Mouse (Mus musculus): ENCODE results near the gene Arhgap32. TPM values are rescaled to one million over a fixed set of nuclear protein-coding genes. Genes with fewer than 3 reads are reported as not detected.
"Not testable (repeated sequence)": the region's sequence is repeated elsewhere in the genome, so short reads cannot be mapped to it uniquely, and the experiment has no call there.

Gene Arhgap32
- polyA plus RNA-seq, 1 experiment from 2014 or later: 12.0 TPM

DNA sequence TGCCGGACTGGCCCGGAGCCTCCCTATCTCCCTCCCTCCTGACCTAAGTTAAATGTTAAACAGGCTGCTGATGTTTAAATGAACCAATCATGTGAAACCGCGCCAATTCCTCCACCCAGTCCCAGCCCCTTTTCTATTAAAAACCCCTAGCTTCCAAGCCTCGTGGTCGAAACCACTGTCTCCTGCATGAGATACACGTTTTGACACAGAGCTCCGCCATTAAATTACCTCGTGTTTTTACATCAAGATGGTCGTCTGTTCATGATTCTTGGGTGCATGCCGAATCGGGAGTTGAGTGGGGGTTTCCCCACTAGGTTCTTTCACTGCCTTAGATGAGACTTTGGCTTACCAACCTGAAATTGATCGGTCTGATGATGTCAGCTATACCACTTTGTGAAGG, 5.3 kb downstream of the Arhgap32 start:
- not testable (repeated sequence) for H3K4me1 ChIP-seq (replicated peaks; ENCODE audit: control insufficient read depth, insufficient read depth, low read length); H3K4me2 ChIP-seq (ENCODE audit: low read length); ATAC-seq; H3K4me3 ChIP-seq (replicated peaks; ENCODE audit: low read length); H3K9ac ChIP-seq (replicated peaks; ENCODE audit: low read depth, low read length); H3K27ac ChIP-seq (ENCODE audit: low read length); H3K36me3 ChIP-seq (ENCODE audit: control insufficient read depth, insufficient read depth); H3K9me3 ChIP-seq (ENCODE audit: control insufficient read depth, low read length); H3K27me3 ChIP-seq (replicated peaks; ENCODE audit: control insufficient read depth, insufficient read depth, low read length)
- 97% methylated on average over 13 of the region's 13 CpGs for WGBS

GRCm38 (mm10) chr9:32136195-32136594, 20.3 kb downstream of the Arhgap32 start:
- Histone ChIP-seq H3K4me2 (ENCODE audit: low read length) (no peak overlapping the region), H3K9me3 (ENCODE audit: control insufficient read depth, low read length) (no peaks in the 10 kb centered on the region), H3K9ac (replicated peaks; ENCODE audit: low read depth, low read length) (no peak overlapping the region), H3K4me3 (replicated peaks; ENCODE audit: low read length) (no peak overlapping the region), H3K36me3 (ENCODE audit: control insufficient read depth, insufficient read depth) (no peaks in the 10 kb centered on the region), H3K27me3 (replicated peaks; ENCODE audit: control insufficient read depth, insufficient read depth, low read length) (no peaks in the 10 kb centered on the region), H3K4me1 (replicated peaks; ENCODE audit: control insufficient read depth, insufficient read depth, low read length) (no peaks in the 10 kb centered on the region), H3K27ac (ENCODE audit: low read length) (no peak overlapping the region)
- no peak for ATAC-seq

- no peak overlapping the region for H3K4me3 ChIP-seq (replicated peaks; ENCODE audit: low read length)
- H3K4me2 ChIP-seq (ENCODE audit: low read length): no peak overlapping the region
- no peak for ATAC-seq
- H3K27ac ChIP-seq (ENCODE audit: low read length): no peak overlapping the region
- no peaks in the 10 kb centered on the region for H3K4me1 ChIP-seq (replicated peaks; ENCODE audit: control insufficient read depth, insufficient read depth, low read length)
- no peaks in the 10 kb centered on the region for H3K27me3 ChIP-seq (replicated peaks; ENCODE audit: control insufficient read depth, insufficient read depth, low read length)
- H3K9me3 ChIP-seq (ENCODE audit: control insufficient read depth, low read length): no peaks in the 10 kb centered on the region
- no peak overlapping the region for H3K9ac ChIP-seq (replicated peaks; ENCODE audit: low read depth, low read length)
- no peaks in the 10 kb centered on the region for H3K36me3 ChIP-seq (ENCODE audit: control insufficient read depth, insufficient read depth)
- WGBS: 74% methylated on average over 11 of the region's 11 CpGs
Measured at GRCm38 (mm10) chr9:32136680-32137295, 20.9 kb downstream of the Arhgap32 start.

GRCm38 (mm10) chr9:32137697-32138426, 21.9 kb downstream of the Arhgap32 start:
- no peaks in the 10 kb centered on the region for H3K36me3 ChIP-seq (ENCODE audit: control insufficient read depth, insufficient read depth)
- WGBS: 78% methylated on average over 14 of the region's 14 CpGs
- no peak overlapping the region for H3K4me2 ChIP-seq (ENCODE audit: low read length)
- no peaks in the 10 kb centered on the region for H3K4me1 ChIP-seq (replicated peaks; ENCODE audit: control insufficient read depth, insufficient read depth, low read length)
- ATAC-seq: no peak
- H3K4me3 ChIP-seq (replicated peaks; ENCODE audit: low read length): no peak overlapping the region
- H3K9me3 ChIP-seq (ENCODE audit: control insufficient read depth, low read length): no peaks in the 10 kb centered on the region
- H3K27ac ChIP-seq (ENCODE audit: low read length): no peak overlapping the region
- no peak overlapping the region for H3K9ac ChIP-seq (replicated peaks; ENCODE audit: low read depth, low read length)
- H3K27me3 ChIP-seq (replicated peaks; ENCODE audit: control insufficient read depth, insufficient read depth, low read length): no peaks in the 10 kb centered on the region

DNA sequence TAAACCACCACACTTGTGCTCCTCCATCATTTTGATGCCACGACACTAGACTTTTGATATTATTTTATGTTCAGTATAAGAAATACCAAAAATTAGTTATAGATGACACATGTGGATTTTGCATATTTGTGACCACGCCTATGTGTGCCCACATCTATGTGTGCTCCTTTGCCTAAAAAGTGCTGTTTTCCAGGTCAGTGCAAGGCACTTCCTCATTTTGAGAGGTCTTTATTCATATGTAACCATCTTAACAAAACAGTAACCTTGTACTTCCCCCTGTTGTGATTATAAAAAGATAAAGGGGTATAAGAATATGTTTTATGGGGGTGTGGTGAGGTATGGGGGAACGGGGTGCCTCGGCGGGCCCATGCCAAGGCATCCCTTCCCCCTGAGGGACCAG, 22.7 kb downstream of the Arhgap32 start:
- H3K9me3 ChIP-seq (ENCODE audit: control insufficient read depth, low read length): no peaks in the 10 kb centered on the region
- no peak overlapping the region for H3K27ac ChIP-seq (ENCODE audit: low read length)
- no peak overlapping the region for H3K4me3 ChIP-seq (replicated peaks; ENCODE audit: low read length)
- no peaks in the 10 kb centered on the region for H3K4me1 ChIP-seq (replicated peaks; ENCODE audit: control insufficient read depth, insufficient read depth, low read length)
- H3K36me3 ChIP-seq (ENCODE audit: control insufficient read depth, insufficient read depth): no peaks in the 10 kb centered on the region
- 96% methylated on average over 5 of the region's 5 CpGs for WGBS
- no peak overlapping the region for H3K4me2 ChIP-seq (ENCODE audit: low read length)
- H3K9ac ChIP-seq (replicated peaks; ENCODE audit: low read depth, low read length): no peak overlapping the region
- no peaks in the 10 kb centered on the region for H3K27me3 ChIP-seq (replicated peaks; ENCODE audit: control insufficient read depth, insufficient read depth, low read length)
- no peak for ATAC-seq

- WGBS: 60% methylated on average over 5 of the region's 5 CpGs
- Histone ChIP-seq H3K36me3 (ENCODE audit: control insufficient read depth, insufficient read depth) (no peaks in the 10 kb centered on the region), H3K9me3 (ENCODE audit: control insufficient read depth, low read length) (no peaks in the 10 kb centered on the region), H3K27me3 (replicated peaks; ENCODE audit: control insufficient read depth, insufficient read depth, low read length) (no peaks in the 10 kb centered on the region), H3K9ac (replicated peaks; ENCODE audit: low read depth, low read length) (no peak overlapping the region), H3K4me2 (ENCODE audit: low read length) (no peak overlapping the region), H3K27ac (ENCODE audit: low read length) (no peak overlapping the region), H3K4me1 (replicated peaks; ENCODE audit: control insufficient read depth, insufficient read depth, low read length) (no peaks in the 10 kb centered on the region), H3K4me3 (replicated peaks; ENCODE audit: low read length) (no peak overlapping the region)
- no peak for ATAC-seq
Measured at GRCm38 (mm10) chr9:32139641-32140040, 23.7 kb downstream of the Arhgap32 start.

GRCm38 (mm10) chr9:32142834-32143233, 26.9 kb downstream of the Arhgap32 start:
- H3K27me3 ChIP-seq (replicated peaks; ENCODE audit: control insufficient read depth, insufficient read depth, low read length): no peaks in the 10 kb centered on the region
- peaks cover 10% of the 10 kb centered on the region; the same call in 1 of the 2 replicates for H3K4me1 ChIP-seq (replicated peaks; ENCODE audit: control insufficient read depth, insufficient read depth, low read length)
- no peak overlapping the region for H3K27ac ChIP-seq (ENCODE audit: low read length)
- no peaks in the 10 kb centered on the region for H3K9me3 ChIP-seq (ENCODE audit: control insufficient read depth, low read length)
- no peak overlapping the region for H3K4me3 ChIP-seq (replicated peaks; ENCODE audit: low read length)
- H3K4me2 ChIP-seq (ENCODE audit: low read length): no peak overlapping the region
- H3K36me3 ChIP-seq (ENCODE audit: control insufficient read depth, insufficient read depth): no peaks in the 10 kb centered on the region
- no peak overlapping the region for H3K9ac ChIP-seq (replicated peaks; ENCODE audit: low read depth, low read length)
- ATAC-seq: no peak
- WGBS: 81% methylated on average over 3 of the region's 3 CpGs

DNA sequence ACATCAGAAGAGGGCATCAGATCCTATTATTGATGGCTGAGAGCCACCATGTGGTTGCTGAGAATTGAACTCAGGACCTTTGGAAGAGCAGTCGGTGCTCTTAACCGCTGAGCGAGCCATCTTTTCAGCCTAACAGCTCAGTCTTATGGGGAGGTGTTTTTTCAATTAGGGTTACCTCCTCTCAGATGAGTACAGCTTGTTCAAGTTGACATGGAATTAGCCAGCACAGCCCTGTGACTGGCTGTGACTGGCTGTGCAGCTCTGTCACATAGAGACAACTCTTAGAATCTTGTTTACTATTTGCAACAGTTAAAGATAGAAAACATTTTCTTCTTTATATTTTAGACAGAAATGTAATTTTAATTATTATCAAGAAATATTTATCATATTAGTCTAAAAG, 27.5 kb downstream of the Arhgap32 start:
- H3K27me3 ChIP-seq (replicated peaks; ENCODE audit: control insufficient read depth, insufficient read depth, low read length): no peaks in the 10 kb centered on the region
- ATAC-seq: no peak
- H3K4me2 ChIP-seq (ENCODE audit: low read length): no peak overlapping the region
- no peaks in the 10 kb centered on the region for H3K36me3 ChIP-seq (ENCODE audit: control insufficient read depth, insufficient read depth)
- H3K27ac ChIP-seq (ENCODE audit: low read length): no peak overlapping the region
- H3K9ac ChIP-seq (replicated peaks; ENCODE audit: low read depth, low read length): no peak overlapping the region
- WGBS: 87% methylated on average over 3 of the region's 3 CpGs
- H3K4me1 ChIP-seq (replicated peaks; ENCODE audit: control insufficient read depth, insufficient read depth, low read length): peaks cover 10% of the 10 kb centered on the region; the same call in 1 of the 2 replicates
- no peak overlapping the region for H3K4me3 ChIP-seq (replicated peaks; ENCODE audit: low read length)
- no peaks in the 10 kb centered on the region for H3K9me3 ChIP-seq (ENCODE audit: control insufficient read depth, low read length)

GRCm38 (mm10) chr9:32146257-32146996, 30.5 kb downstream of the Arhgap32 start:
- Histone ChIP-seq H3K4me1 (replicated peaks; ENCODE audit: control insufficient read depth, insufficient read depth, low read length) (peaks cover 10% of the 10 kb centered on the region; the same call in 1 of the 2 replicates), H3K27me3 (replicated peaks; ENCODE audit: control insufficient read depth, insufficient read depth, low read length) (no peaks in the 10 kb centered on the region), H3K4me2 (ENCODE audit: low read length) (no peak overlapping the region), H3K27ac (ENCODE audit: low read length) (no peak overlapping the region), H3K4me3 (replicated peaks; ENCODE audit: low read length) (no peak overlapping the region), H3K9ac (replicated peaks; ENCODE audit: low read depth, low read length) (no peak overlapping the region), H3K36me3 (ENCODE audit: control insufficient read depth, insufficient read depth) (no peaks in the 10 kb centered on the region), H3K9me3 (ENCODE audit: control insufficient read depth, low read length) (no peaks in the 10 kb centered on the region)
- ATAC-seq: 0 out of 2 replicates have a peak, but pooled peaks have one; percentile 36
- WGBS: 72% methylated on average over 12 of the region's 12 CpGs
